Mouse (Mus musculus) erythroblast, embryonic 14.5 days (primary cell): ENCODE measurements around the gene Car12.

Experiments used
- GATA1 ChIP-seq: IDR thresholded peaks from 2 replicates; pipeline ENCODE4 v1.6.1; 2012; ENCODE audit warnings: low read length, inconsistent platforms, mixed read lengths
- TAL1 ChIP-seq: IDR thresholded peaks from 3 replicates; pipeline ENCODE4 v1.6.1; 2012; ENCODE audit warnings: low read length, inconsistent platforms, mixed read lengths

DNA sequence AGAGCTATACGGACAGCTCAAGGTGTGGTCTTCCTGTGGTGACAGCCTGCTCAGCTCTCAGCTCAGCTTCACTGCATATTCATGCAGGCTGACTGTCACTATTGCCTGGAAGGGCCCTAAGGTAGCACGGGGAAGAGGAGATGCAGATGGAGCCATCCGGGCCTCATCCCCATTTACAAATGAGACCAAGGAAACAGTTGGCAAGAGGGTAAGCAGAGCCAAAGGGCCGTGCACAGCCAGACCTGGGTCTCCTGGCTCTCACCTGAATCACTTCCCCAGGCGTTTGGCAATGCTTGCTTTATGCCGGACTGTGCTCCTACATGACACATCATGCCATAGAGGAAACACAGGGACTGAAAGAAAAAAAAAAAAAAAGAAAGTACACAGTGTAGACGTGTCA is 13.8 kb downstream of the Car12 start:
- TF ChIP-seq TAL1 = no peak
- no peak for TF ChIP-seq GATA1
